Mouse (Mus musculus): ENCODE data around the gene Cep112.

DNA sequence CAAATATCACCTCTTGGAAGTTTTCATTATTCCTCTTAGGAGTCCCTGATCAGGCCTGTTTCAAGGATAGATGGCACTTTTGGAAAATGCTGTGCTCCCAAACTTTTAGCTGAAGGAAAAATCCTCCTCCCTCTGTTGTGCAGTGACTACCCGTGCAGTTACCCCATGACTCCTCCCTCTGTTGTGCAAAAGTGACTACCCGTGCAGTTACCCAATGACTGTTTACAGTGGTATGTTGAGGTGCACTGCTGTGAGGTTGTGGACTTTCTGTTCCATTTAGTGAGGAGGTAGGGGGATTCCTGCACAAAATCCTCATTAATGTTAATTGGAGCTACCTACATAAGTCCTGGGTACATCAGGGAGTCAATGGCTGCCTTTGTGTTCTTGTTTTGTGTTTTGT is 417.8 kb downstream of the Cep112 start:
- TF ChIP-seq CTCF (IDR thresholded peaks at IDR 0.05; ENCODE audit: control insufficient read depth, insufficient read depth, insufficient read length): no peak
- no peak for TF ChIP-seq MAX (IDR thresholded peaks at IDR 0.05)
- TF ChIP-seq USF1 (IDR thresholded peaks at IDR 0.05; ENCODE audit: low read depth): no peak
- no peak for TF ChIP-seq MYOD1 (IDR thresholded peaks at IDR 0.05; ENCODE audit: control insufficient read depth, insufficient read length, low read depth)
- TF ChIP-seq FOSL1 (IDR thresholded peaks at IDR 0.05; ENCODE audit: insufficient read depth, low read length, poor library complexity, severe bottlenecking): no peak
- no peak for TF ChIP-seq MYOG (IDR thresholded peaks at IDR 0.05; ENCODE audit: control insufficient read depth, extremely low read depth, insufficient read length)
- no peak for TF ChIP-seq CEBPB (IDR thresholded peaks at IDR 0.05; ENCODE audit: low read depth)
